Mouse (Mus musculus): ENCODE results near the gene Auts2.

The Auts2 gene

DNA sequence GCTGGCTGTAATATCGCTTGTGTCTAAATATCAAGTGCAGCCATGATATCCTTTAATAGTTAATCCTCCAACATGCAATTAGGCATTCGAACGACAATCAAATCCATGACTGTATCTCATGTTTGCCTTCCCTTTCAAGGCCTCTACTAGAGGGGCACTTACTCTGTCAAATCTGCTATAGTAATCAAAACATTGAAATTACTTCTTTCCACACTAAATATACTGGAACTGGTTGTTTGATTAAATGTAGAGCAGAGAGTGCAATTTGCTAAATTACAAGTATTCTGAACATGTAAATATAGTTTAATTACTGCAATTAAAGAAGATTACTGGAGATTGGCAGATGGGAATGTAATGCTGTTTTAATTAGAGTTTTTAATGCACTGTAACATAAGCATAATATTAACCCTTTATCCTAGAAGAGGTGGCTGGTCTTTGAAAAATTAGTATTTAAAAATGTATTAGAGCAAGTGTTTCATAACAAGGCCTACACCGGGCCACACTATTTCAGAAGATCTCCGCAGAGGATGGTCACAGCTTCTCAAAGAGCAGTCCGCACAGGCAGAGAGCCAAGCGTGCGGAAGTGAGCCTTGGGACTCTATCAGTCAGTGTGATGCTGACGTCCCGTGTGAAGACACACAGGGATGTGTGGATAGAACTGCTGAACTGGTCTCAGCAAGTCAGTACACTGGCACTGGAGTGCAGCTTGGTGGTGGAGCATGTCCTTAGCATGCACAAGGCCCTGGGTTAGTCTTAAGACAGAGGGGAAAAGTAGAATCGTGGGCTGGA lies 673.2 kb downstream of the Auts2 start:
- peak; percentile 52 for DNase-seq

DNA sequence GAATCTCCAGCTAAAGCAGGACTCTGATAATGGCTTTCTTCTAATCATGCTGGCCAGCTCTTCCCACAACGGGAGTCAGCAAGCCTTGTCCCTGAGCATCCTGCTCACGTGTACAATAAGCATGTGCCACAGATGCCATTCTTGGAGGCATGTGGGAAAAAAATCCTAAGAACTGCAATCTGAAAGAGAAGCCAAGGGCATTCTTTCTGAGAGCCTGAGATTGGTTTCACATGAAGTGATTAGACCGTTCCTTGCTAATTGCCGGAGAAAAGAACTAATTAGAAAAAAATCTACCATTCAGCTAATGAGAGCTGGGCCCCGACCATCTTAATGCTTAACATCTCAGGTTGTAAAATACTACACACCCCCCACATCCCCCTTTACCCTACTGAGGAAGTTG lies 677.9 kb downstream of the Auts2 start:
- DNase-seq = peak; percentile 51

DNA sequence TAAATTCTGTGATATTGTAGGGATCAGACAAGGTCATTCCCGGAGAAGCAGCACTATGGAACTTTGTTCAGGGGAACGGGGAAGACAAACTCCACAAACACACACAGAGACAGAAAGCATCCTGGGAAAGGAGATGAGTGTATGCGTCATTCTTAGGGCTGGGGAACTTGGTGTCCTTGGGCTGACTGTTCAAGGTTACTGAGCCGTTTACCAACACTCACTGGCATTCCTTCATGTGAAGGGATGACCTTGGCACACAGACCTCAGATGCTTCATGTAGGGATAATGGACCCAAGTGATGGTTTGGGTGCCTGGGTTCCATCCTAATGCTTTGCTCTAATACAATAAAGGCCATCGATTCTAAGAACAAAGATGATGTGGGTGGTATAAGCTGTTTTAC lies 685.2 kb downstream of the Auts2 start:
- DNase-seq = no peak

DNA sequence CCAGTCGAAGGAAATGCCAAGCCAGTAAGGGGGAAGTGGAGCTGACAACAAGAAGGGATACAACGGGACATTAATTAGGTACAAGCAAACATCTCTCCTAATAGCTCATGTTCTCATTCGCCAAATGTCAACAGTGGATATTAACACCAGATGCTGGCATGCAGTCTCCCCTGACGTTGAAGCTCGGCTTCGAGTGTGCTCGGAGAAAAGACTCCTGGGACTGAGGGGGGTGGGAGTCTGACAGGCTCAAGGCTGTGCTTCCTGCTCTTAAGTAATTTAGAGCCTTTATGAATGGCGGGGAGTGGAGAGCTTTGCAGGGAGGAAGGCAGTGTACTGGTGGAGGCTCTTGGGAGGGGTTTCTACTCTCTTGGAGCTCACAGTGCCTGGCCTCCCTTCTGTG lies 687.8 kb downstream of the Auts2 start:
- DNase-seq = peak; percentile 35

DNA sequence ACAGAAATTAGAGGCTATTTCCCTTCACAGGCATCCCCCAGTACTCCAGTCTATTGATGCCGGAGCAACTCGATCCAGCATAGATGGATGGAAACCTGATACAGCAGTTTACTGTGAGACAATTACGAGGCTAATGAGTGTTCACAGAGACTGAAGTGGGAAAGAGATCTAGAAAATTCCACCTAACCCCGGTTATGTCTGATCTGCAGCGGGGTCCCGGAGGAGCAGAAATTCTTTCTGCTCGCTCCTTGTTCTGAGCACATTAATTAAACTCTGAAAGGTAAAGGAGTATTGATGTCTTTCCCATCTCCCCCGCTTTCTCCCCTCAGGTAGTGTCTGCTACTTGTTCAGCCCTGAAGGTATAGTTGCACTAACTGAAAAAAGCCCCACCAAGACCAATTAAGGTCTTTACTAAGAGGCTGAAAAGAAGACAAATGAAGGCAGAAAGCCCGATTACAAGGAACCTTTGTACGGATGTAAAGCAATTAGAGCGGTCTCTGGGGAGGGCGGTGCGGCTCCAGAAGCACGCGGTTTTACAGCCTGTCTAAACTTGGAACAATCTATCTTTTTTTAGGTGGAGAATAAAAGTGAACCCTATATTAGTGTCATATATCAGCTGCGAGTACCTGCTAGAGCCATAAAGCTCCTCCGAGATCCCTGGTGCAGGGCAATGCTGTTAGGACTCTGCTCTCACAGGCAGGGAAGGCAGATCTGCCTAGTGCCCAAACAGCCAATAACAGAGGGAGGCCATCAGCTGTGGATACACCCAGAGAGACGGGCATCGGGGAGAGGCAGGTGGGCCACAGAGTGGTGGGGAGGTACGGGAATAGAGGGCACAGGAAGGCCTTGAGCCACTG lies 691.3 kb downstream of the Auts2 start:
- peak; percentile 63 for DNase-seq

DNA sequence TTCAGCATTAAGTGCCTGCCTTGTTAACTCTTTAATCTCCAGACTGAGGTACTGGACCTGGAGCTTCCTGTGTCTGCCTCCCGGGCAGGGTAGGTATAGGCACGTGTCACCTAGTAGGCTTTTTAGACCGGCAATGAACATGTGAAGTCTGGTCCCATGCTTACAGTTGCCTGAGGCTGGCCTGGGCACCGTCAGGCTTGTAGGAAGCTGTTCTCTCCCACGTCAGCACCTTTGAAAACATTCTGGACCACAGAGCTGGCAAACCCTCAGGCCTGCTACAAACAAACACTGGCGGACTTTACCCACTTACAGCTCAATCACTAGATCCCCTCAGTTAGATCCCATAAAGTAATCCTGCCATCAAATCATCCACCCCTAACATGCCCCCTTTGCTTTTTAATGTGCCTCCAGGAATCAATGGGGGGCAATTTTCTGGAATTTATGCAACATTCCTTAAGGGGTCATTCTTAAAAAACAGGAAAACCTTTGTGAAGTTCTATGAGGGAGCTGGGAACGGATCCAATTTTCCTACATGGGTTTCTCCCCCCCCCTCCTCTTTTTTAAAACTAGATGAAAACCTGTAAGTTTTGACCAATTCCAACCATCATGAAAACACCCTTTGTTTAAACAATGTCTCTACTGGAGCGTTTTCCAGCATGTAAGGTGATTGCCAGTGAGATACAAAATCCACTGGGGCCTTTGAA lies 692.4 kb downstream of the Auts2 start:
- no peak for DNase-seq

DNA sequence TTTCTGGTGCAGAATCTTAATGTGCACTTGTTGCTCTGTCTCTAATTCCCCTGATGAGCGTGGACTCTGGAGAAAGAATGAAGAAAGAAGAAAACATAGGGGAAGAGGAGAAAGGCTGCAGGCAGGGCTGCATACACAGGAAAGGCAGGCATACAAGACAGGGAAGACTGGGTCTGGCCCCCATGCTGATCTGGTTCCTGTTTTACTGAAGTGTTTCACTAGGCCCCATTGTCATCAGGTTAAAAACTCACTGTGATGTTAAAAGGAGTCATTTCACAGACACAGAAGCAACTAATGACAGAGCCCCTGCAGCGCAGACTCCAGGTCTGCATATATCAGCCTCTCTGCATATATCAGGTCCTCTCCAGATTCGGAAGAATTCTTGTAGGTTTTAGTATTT lies 693.5 kb downstream of the Auts2 start:
- no peak for DNase-seq

DNA sequence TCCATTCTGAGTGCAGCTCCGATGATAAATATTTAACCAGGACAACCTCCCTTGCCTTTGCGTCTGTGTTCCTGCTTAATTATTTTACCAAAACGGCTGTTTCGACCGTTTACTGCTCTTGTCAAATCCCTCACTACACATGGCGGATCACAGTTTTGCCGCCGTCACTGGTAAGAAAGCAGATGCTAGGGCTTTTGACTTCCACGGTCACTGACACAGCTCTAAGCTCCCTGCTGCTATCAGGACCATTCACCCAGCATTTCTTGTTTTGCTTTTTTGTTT lies 698.7 kb downstream of the Auts2 start:
- DNase-seq = no peak

DNA sequence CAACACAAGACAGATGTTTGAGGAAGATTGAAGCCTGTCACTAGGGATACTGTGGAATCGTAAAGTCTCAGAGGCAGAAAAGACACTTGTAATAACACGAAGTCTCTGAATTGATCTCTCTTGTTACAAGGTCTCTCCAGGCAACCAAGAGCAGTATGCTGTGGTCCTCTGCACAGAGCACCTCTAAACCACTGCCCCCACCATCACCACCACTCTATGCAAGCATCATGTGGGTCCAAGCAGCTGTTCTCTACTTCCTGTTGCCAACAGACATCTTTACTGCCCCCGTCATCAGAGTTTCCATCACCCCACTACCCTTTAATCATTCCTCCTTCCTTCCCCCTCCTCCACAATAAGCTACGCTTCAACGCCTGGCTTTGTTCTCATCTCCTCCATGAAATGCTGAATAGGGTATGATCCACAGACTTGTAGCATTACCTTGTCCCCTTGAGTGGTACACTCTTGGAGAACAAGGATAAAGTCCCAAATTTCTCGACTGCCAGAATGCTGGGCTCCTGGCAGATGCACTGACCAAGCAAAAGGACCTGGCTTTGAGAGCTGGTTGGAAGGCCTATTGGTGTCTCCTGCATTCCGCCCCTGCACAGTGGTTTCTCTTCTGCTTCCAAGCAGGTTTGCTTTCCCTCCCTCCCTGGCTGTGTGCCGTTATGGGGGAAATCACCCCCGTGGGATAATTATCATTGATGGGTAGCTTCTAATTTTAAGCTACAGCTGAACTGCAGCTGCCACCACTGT lies 699.2 kb downstream of the Auts2 start:
- DNase-seq = peak; percentile 59

DNA sequence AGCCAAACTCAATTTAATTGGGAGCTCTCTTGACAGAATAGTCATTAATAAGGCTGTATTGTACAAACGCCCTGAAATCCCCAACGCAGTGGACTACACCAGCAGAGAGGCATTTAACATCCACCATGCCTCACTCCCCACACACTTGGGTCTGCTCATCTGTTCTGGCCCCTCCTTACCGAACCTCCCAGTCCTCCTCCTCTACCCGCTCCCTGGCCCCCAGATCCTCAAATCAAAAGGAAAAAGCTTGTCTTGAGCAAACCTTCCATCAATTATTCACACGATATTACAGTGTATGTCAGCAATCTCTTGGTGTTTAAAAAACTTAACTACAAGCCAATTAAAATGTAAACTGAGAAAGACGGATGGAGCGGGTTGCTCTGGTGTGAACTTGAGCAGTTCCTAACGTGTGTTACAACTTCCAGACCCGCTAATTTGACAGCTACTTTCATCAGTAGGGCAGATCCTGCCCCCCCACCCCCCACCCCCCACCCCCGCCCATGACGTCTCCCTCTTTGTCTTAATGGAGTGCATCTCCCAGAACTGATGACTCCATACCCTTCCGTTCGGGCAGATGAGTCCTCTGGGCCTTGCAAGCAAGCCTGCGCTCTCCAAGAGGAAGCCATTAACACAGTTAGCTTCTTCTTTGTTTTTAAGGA lies 703.4 kb downstream of the Auts2 start:
- no peak for DNase-seq

DNA sequence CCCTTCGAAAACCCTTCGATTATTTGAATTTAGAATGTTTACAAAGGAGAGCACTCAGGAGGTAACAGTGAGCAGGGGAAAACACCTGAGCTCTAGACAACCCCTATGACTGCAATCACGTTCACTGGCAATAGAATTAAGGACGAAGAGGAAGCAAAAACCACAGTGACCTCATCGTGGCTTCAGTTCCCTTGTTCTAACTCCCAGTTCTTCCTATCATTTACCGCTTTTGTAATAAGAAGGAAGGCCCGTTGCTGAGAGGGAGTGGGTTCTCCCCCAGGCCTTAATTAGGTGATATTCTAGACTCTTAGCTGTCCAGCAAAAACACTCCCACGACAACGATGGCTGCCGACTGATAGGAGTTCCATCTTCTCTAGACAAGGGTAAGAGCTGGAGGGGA lies 704.1 kb downstream of the Auts2 start:
- no peak for DNase-seq

DNA sequence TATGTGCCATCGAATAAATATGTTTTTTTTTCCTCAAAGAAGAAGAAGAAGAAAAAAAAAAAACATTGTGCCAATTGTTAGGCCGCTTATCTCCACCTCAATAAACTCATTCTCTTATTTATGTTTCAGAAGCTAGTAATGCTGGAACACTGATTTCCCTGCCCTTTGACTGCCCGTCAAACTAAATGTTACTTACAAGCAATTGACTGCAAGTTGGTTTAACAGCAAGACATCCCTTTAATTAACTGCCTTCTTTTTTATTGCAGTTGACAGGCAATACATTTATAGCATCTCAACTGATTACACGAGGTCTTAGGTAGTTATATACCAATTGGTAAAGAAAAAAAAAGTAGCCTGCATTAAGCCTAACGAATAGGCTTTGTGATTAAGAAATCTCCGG lies 705.1 kb downstream of the Auts2 start:
- no peak for DNase-seq

DNA sequence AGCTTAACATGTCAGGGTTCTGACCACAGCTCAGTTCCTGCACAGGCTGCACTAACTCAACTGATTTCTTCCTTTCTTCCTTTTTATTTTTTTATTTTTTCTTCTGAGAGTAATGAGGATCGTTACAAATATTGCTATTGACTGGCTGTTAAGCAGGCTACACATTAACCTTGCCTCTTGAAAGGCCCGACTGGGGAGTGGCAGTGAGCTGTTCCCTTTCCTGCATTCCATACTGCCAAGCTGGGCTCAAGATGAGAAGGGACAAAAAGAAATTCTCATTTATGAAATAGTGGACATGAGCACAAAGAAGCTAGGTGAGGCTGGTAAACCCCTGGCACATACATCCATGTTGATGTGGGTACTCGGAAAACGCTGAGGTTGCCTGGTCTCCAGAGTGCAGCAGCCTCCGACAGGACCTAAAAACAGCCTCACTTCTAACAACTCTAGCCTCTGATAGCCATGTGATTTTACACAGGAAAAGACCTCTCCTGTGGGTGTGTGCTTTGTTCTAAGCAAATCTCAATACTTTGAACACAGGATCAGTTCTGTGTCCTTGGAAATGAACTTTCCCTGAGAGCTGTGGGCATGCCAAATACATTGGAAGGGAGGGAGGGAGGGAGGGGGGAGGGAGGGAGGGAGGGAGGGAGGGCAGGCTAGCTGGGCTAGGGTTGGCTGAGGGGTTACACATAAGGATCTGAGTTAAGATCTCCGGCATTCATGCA lies 707.0 kb downstream of the Auts2 start:
- no peak for DNase-seq

DNA sequence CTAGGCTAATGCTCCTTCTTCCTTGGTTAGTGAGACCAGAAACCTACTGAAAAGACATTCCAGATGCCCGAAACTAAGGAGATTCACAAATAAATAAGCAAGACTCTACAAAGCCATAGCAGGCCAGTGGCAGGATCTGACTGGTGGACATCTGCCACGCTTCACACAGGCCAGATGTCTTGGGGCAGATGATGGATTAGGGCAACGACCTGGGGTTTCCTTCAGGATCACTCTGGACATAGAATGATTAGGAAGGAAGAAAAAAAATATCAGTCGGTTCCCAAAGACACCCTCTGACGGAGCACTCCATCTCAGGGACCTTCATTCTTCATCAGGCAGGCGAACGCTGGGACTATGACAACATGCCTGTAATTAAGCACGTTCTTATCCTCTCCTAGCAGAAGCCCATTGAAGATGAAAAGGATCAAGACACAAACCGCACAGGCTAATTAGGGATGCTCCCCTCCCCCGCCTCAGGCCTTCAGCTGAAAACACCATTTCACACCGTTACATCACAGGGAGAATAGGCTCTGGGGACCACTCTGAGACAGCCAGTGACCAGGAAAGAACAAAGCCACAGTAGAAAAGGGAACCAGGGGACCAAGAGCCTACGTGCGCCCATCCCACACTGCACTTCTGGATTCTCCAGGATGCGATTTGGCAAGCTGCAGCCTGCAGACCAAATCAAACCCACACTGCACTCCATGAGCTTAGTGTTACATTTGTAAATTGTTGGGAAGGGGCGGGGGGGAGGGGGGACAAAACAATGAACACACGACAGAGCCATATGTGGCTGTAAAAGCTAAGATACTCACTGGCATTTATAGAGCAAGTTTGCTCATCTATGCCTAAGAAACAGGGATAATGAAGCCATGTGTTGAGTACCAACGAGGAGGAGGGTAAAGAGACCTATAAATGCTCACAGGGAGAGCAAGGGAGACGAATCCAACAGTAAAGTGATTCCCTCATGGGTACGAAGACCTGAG lies 710.0 kb downstream of the Auts2 start:
- peak; percentile 57 for DNase-seq

DNA sequence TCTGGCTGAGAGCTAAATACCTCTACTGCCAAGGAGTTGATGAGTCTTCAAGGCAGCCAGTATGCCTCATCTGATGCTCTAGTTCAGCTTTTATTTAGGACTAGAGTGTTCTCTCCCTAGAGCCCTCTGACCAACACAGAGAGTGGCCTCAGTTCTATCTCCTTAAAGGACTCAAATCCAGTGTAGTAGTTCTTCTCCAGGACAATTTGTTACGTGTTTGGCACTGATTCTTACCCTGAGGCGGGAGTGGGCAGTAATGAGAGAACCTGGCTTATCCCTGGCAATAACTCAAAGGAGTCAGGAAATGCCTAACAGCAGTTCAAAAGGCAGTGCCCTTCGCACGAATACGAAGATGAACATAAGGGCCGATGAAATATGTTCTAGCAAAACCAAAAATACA lies 713.0 kb downstream of the Auts2 start:
- DNase-seq = no peak

DNA sequence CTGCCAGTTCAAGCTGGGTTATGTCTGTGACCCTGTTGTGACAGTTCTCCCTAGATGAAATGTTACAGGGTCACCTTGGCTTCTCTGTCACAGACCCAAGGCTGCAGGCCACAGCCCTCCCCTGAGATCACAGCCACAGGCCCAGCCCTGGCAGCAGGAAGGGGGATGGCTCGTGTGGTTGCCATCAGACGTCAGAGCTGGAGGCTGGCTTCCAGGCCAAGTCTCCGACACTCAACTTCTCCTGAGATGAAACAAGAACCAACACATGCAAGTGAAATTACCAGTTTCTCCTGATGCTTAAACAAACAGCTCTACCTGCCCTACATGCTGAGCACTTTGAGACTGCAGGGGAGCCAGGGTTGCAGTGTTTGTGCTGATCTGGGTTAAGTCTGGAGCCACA lies 713.9 kb downstream of the Auts2 start:
- no peak for DNase-seq

DNA sequence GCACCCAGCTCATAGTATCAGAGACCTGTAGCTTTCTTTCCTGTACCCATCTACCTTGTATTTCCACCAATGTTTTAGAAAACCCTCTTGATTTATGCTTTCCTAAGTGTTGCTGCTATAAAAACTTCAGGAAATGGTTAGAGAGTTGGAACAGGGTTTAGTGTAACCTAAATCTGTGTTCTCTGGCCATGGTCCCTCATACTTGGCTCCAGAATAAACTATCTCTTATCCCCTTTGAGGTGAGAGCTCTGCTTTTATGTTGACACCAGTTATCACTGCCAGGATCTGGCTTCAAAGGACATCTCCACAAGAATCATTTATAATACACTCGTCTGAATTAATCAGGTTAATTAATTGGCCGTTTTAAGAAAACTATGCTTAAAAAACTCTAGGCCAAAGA lies 714.5 kb downstream of the Auts2 start:
- DNase-seq = no peak

DNA sequence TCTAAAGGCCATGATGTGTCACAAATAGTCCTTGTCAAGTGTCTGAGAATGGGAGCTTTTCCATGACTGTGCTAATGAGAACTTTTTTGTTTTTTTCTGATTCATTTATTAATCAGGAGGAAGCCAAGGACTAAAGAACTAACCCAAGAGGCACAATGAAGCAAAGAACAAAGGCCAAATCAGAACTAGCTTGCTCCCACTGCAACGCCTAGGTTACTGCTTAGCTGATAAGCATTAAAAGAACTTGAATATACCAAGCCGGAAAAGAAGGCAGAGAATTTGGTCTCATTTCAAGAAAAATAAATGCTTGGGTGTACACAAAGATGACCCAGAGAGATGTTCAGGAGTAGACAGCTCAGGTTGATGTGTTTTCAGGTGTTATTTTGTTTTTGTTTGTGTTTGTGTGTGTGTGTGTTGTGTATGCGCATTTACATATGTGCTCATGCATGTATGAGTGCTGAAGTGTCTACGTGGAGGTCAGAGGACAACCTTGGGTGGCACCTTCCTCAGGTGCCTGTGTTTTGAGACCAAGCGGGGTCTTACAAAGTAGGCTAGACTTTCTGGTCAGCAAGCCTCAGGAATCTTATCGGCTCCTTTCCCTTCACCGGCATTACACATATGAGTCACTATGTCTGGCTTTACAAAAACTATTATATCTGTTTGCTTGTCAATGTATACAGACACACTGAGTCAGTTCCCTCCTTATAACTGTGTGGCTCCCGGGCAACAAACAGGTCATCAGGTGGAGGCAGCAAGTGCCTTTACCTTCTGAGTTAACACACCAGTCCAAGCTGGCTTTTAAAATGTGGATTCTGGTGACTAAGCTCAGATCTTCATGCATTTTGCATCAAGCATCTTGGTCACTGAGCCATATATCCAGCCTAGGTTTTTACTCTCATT lies 716.5 kb downstream of the Auts2 start:
- DNase-seq = no peak

DNA sequence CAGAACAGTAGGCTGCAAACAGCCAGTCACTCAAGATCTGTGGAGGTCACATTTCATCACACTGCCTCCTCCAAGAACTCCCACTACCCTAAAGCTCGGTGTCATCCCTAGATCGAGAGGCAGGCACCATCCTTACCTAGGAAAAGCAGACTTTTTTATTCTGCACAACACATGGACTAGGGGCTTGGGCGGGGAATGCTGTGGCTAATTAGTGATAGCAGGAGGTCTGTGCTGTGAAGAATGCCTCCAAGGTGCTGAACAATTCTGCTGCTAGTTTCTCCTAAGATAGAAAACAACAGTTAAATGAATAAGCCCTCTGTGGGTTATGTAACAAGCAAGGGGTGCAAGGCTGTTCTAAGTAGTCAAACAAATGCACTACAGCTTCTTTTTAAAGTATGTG lies 717.7 kb downstream of the Auts2 start:
- no peak for DNase-seq

Measured in retina, postnatal 1 day (tissue).